Mouse (Mus musculus) MN1 (cell line): ENCODE data around the gene Palld.

Experiments
- DNase-seq: peaks from one replicate; pipeline ENCODE4 v3.0.0-alpha.2; 2016; ENCODE audit warnings: low spot score

Palld gene

GRCm38 (mm10) chr8:61628938-61629630 lies 273.4 kb downstream of the Palld start:
- DNase-seq = no peak

- DNase-seq = no peak
Measured at GRCm38 (mm10) chr8:61626246-61626952, 276.1 kb downstream of the Palld start.

- no peak for DNase-seq
Measured at GRCm38 (mm10) chr8:61625656-61626210, 276.8 kb downstream of the Palld start.

GRCm38 (mm10) chr8:61623485-61624417 lies 278.7 kb downstream of the Palld start:
- peak; percentile 10 for DNase-seq

- no peak for DNase-seq
Measured at GRCm38 (mm10) chr8:61621300-61621699, 281.2 kb downstream of the Palld start.

GRCm38 (mm10) chr8:61617651-61618050 lies 284.8 kb downstream of the Palld start:
- DNase-seq = no peak

- DNase-seq = no peak
Measured at GRCm38 (mm10) chr8:61617049-61617448, 285.4 kb downstream of the Palld start.

GRCm38 (mm10) chr8:61615711-61616697 lies 286.5 kb downstream of the Palld start:
- DNase-seq = no peak

GRCm38 (mm10) chr8:61611741-61612140 lies 290.7 kb downstream of the Palld start:
- no peak for DNase-seq

GRCm38 (mm10) chr8:61611077-61611476 lies 291.4 kb downstream of the Palld start:
- no peak for DNase-seq

- no peak for DNase-seq
Measured at GRCm38 (mm10) chr8:61610546-61610945, 291.9 kb downstream of the Palld start.

GRCm38 (mm10) chr8:61607463-61607813 lies 295.1 kb downstream of the Palld start:
- DNase-seq = no peak

GRCm38 (mm10) chr8:61606795-61607462 lies 295.6 kb downstream of the Palld start:
- no peak for DNase-seq

- DNase-seq = no peak
Measured at GRCm38 (mm10) chr8:61604871-61605270, 297.6 kb downstream of the Palld start.

GRCm38 (mm10) chr8:61596889-61597288 lies 305.6 kb downstream of the Palld start:
- DNase-seq = no peak

GRCm38 (mm10) chr8:61591446-61591845 lies 311.0 kb downstream of the Palld start:
- DNase-seq = no peak

GRCm38 (mm10) chr8:61590551-61591431 lies 311.7 kb downstream of the Palld start:
- DNase-seq = peak; percentile 14

GRCm38 (mm10) chr8:61589972-61590391 lies 312.5 kb downstream of the Palld start:
- no peak for DNase-seq

GRCm38 (mm10) chr8:61588336-61588735 lies 314.2 kb downstream of the Palld start:
- DNase-seq = no peak
